Mouse (Mus musculus): ENCODE data around the gene Tmem175. TPM values are rescaled to one million over a fixed set of nuclear protein-coding genes. Genes with fewer than 3 reads are reported as not detected.

The Tmem175 gene
- polyA plus RNA-seq, 1 experiment = 50.5 TPM

GRCm38 (mm10) chr5:108662772-108663171, 33.2 kb downstream of the Tmem175 start:
- DNase-seq = no peak
- H3K4me3 ChIP-seq (replicated peaks; ENCODE audit: extremely low read depth, low read depth, low read length) = no peak overlapping the region
- H3K4me1 ChIP-seq (ENCODE audit: control insufficient read depth, insufficient read depth, low read length) = 0 out of 2 replicates have a peak, but pooled peaks cover 6% of the 10 kb centered on the region
- TF ChIP-seq CTCF (IDR thresholded peaks at IDR 0.05; ENCODE audit: insufficient read depth, low read length) (no peak), POLR2A (IDR thresholded peaks at IDR 0.05; ENCODE audit: borderline replicate concordance, extremely low read depth, low read depth, low read length) (no peak)
- 85% methylated on average over 4 of the region's 4 CpGs for WGBS

- Histone ChIP-seq H3K4me3 (replicated peaks; ENCODE audit: extremely low read depth, low read depth, low read length) (no peak overlapping the region), H3K4me1 (ENCODE audit: control insufficient read depth, insufficient read depth, low read length) (peaks cover 11% of the 10 kb centered on the region)
- TF ChIP-seq CTCF (IDR thresholded peaks at IDR 0.05; ENCODE audit: insufficient read depth, low read length) (no peak), POLR2A (IDR thresholded peaks at IDR 0.05; ENCODE audit: borderline replicate concordance, extremely low read depth, low read depth, low read length) (no peak)
- DNase-seq = no peak
- 27% methylated on average over 3 of the region's 3 CpGs for WGBS
These were observed 35.5 kb downstream of the Tmem175 start for GRCm38 (mm10) chr5:108665066-108665465.

GRCm38 (mm10) chr5:108667370-108667769, 37.8 kb downstream of the Tmem175 start:
- peaks cover 11% of the 10 kb centered on the region for H3K4me1 ChIP-seq (ENCODE audit: control insufficient read depth, insufficient read depth, low read length)
- H3K4me3 ChIP-seq (replicated peaks; ENCODE audit: extremely low read depth, low read depth, low read length) = no peak overlapping the region
- no peak for TF ChIP-seq POLR2A (IDR thresholded peaks at IDR 0.05; ENCODE audit: borderline replicate concordance, extremely low read depth, low read depth, low read length)
- no peak for TF ChIP-seq CTCF (IDR thresholded peaks at IDR 0.05; ENCODE audit: insufficient read depth, low read length)
- WGBS = 65% methylated on average over 2 of the region's 2 CpGs
- DNase-seq = no peak

- WGBS = 7% methylated on average over 3 of the region's 3 CpGs
- DNase-seq = no peak
- peaks cover 11% of the 10 kb centered on the region for H3K4me1 ChIP-seq (ENCODE audit: control insufficient read depth, insufficient read depth, low read length)
- TF ChIP-seq CTCF (IDR thresholded peaks at IDR 0.05; ENCODE audit: insufficient read depth, low read length) = no peak
- TF ChIP-seq POLR2A (IDR thresholded peaks at IDR 0.05; ENCODE audit: borderline replicate concordance, extremely low read depth, low read depth, low read length) = no peak
- peak overlapping the region; percentile 93 for H3K4me3 ChIP-seq (replicated peaks; ENCODE audit: extremely low read depth, low read depth, low read length)
These were observed 38.9 kb downstream of the Tmem175 start for GRCm38 (mm10) chr5:108668387-108668932.

- WGBS = 4% methylated on average over 43 of the region's 43 CpGs
- Histone ChIP-seq H3K4me3 (replicated peaks; ENCODE audit: extremely low read depth, low read depth, low read length) (peak within 1 kb of the TSS; percentile 93), H3K4me1 (ENCODE audit: control insufficient read depth, insufficient read depth, low read length) (peaks cover 11% of the 10 kb centered on the region)
- peak; percentile 91 for DNase-seq
- TF ChIP-seq CTCF (IDR thresholded peaks at IDR 0.05; ENCODE audit: insufficient read depth, low read length) (no peak; the same call in 1 of the 2 replicates), POLR2A (IDR thresholded peaks at IDR 0.05; ENCODE audit: borderline replicate concordance, extremely low read depth, low read depth, low read length) (peak; percentile 83)
These were observed 39.7 kb downstream of the Tmem175 start, which contains the start of gene Dgkq for GRCm38 (mm10) chr5:108668977-108669936. TSS of gene Dgkq (minus strand) at chr5:108669672.

GRCm38 (mm10) chr5:108669986-108670385, 40.4 kb downstream of the Tmem175 start:
- TF ChIP-seq CTCF (IDR thresholded peaks at IDR 0.05; ENCODE audit: insufficient read depth, low read length) (no peak), POLR2A (IDR thresholded peaks at IDR 0.05; ENCODE audit: borderline replicate concordance, extremely low read depth, low read depth, low read length) (no peak)
- no peak for DNase-seq
- H3K4me3 ChIP-seq (replicated peaks; ENCODE audit: extremely low read depth, low read depth, low read length) = peak overlapping the region; percentile 2
- WGBS = 70% methylated on average over 9 of the region's 9 CpGs
- H3K4me1 ChIP-seq (ENCODE audit: control insufficient read depth, insufficient read depth, low read length) = peaks cover 11% of the 10 kb centered on the region

GRCm38 (mm10) chr5:108670785-108671184, 41.2 kb downstream of the Tmem175 start:
- no peak overlapping the region for H3K4me3 ChIP-seq (replicated peaks; ENCODE audit: extremely low read depth, low read depth, low read length)
- peak; percentile 48 for DNase-seq
- TF ChIP-seq CTCF (IDR thresholded peaks at IDR 0.05; ENCODE audit: insufficient read depth, low read length) = peak; percentile 66
- TF ChIP-seq POLR2A (IDR thresholded peaks at IDR 0.05; ENCODE audit: borderline replicate concordance, extremely low read depth, low read depth, low read length) = no peak
- peaks cover 11% of the 10 kb centered on the region for H3K4me1 ChIP-seq (ENCODE audit: control insufficient read depth, insufficient read depth, low read length)

- TF ChIP-seq CTCF (IDR thresholded peaks at IDR 0.05; ENCODE audit: insufficient read depth, low read length) (no peak), POLR2A (IDR thresholded peaks at IDR 0.05; ENCODE audit: borderline replicate concordance, extremely low read depth, low read depth, low read length) (no peak)
- no peak for DNase-seq
- Histone ChIP-seq H3K4me1 (ENCODE audit: control insufficient read depth, insufficient read depth, low read length) (peaks cover 11% of the 10 kb centered on the region), H3K4me3 (replicated peaks; ENCODE audit: extremely low read depth, low read depth, low read length) (no peak overlapping the region)
- 94% methylated on average over 12 of the region's 12 CpGs for WGBS
These were observed 42.2 kb downstream of the Tmem175 start for GRCm38 (mm10) chr5:108671757-108672156.

GRCm38 (mm10) chr5:108674624-108675023, 45.1 kb downstream of the Tmem175 start:
- no peak for TF ChIP-seq CTCF (IDR thresholded peaks at IDR 0.05; ENCODE audit: insufficient read depth, low read length)
- no peak for TF ChIP-seq POLR2A (IDR thresholded peaks at IDR 0.05; ENCODE audit: borderline replicate concordance, extremely low read depth, low read depth, low read length)
- 71% methylated on average over 2 of the region's 2 CpGs for WGBS
- H3K4me1 ChIP-seq (ENCODE audit: control insufficient read depth, insufficient read depth, low read length) = peaks cover 10% of the 10 kb centered on the region
- no peak for DNase-seq
- H3K4me3 ChIP-seq (replicated peaks; ENCODE audit: extremely low read depth, low read depth, low read length) = no peak overlapping the region

Data from lung, adult 2 months (tissue).